Mouse (Mus musculus): ENCODE data around the gene Slc38a10.

Gene Slc38a10

DNA sequence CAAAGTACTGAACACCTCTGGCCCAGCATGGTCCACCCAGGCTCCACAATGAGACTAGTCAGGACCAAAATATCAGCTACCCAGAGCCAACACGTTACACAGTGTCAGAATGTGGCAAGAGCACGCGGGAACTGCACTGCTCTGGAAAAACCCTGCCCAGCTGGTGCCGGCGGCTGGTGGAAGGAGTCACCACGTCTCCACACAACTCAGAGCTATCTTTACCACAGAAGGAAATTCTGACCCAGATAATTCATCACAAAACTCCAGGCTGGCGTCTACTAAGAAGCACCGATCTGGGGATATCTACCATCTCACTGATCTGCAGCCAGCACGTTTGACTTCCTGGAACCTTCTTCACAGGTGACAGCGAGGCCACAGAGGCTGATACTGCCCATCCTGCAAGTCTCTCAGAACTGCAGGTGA is 11.8 kb downstream of the Slc38a10 start:
- no peak for DNase-seq (ENCODE audit: low read depth, low spot score)

DNA sequence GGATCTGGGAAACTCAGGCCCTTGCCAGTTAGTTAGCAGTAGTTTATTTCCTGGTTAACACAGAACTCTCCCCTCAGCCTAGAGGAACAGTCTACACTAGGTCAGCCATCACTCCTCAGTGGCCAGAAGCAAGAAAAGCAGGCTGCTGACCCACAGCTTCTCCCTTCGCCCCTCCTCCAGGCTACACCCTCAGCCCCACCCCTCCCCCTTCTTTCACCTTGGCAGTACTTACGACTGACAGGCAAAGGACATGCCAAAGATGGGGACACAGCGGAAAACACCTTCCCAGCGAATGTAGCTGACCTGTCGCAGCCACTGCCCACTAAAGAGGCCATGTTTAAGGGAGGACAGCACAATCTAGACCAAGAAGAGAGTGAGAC is 13.5 kb downstream of the Slc38a10 start:
- DNase-seq (ENCODE audit: low read depth, low spot score): no peak

DNA sequence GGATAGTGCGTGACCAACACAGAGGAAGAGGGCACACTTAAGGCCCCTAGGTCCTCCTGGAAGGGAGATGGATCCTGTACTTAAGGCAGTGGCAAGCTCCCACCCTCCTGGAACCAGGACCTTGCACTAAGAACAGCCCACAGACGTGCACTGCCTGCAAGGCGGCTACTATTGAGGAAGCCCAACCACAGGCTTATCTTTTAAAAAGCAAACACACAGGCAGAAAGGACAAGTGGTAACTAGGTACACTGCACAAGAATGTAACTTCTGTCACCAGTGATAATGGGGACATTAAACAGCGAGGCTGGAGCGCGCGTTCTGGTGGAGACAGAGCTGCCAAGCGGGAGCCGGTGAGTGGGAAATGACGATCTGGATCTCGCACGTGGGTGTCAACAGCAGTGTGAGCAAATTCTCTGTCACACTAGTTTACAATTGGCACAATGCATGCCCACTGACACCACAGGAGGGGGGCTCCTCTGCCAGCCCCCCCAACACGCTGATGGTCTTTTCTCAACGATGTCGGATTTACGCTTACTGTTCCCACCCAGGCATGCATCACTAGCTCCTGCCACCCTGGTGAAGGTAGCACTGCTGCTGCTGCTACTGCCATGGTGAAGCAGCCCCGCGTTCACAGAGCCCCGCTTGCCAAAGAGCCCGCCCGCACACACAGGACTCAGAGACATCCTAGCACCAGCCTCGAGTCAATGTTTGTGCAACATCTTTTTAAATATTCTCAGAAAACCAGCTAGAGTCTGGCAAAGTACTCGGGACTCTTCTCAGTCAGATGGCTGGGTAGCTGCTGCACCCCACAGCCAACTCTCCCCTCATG is 14.1 kb downstream of the Slc38a10 start:
- DNase-seq (ENCODE audit: low read depth, low spot score): no peak

DNA sequence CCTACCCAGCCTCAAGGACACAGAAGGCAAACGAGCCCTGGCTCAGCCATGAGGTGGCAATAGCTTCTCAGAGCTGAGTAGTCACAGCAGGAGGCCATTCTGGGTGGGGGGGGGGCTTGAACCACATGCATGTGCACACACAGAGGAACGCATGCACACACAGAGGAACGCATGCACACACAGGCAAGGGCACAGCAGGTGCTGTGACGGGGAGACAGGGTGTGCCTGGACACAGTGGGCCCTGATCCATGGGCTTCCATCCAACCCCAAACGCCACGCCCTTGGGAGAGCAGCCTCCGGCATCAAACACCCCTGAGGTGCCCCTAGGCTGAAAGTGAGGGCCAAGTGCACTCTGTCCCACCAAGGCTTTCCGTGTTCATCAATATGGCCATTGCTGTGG is 15.0 kb downstream of the Slc38a10 start:
- DNase-seq (ENCODE audit: low read depth, low spot score): no peak

DNA sequence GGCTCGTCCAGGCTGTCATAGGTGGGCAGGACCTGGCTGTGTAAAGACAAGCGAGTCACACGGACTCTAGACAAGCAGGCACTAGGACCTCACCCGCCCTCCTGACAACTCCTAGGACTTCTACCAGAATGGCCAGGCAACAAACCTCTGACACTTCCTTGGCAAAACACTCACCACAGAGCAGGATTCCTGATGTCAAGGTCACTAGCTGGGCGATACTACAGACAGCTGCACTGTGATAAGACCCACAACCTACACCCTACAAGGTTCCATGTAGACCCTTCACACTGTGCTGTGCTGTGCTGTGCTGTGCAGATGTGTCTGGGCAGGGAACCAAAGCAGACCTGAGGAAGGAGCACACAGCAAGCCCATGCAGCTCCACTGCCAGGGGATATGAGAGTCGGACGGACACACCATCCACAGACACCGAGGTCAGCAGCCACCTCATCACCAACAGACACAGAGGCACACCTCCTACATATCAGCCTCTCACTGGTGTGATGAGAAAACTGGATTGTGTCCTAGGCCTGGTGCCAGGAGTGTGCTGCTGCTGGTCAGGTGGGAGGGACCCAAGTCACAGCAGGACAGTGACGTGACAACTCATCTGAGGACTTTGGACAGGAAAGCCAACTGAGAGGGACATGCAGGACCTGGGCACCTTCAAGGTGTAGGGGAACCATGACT is 16.2 kb downstream of the Slc38a10 start:
- no peak for DNase-seq (ENCODE audit: low read depth, low spot score)

DNA sequence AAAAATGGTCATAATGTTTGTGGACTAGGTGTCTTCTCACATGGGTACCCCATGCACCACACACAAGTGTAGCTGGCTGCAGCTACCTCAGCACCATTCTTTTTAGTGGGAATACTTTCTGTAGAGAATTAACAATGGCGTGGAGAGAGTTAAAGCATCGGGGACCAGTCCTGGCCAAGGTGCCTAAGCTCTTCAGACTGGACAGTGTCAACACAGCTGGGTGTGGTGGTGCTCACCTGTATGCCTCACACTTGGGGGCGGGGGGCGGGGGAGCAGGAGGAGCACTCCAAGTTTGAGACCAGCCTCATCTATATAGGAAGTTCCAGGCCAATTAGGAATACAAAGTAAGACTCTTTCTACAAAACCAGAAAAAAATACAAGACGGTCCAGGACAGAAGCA is 17.0 kb downstream of the Slc38a10 start:
- no peak for DNase-seq (ENCODE audit: low read depth, low spot score)

DNA sequence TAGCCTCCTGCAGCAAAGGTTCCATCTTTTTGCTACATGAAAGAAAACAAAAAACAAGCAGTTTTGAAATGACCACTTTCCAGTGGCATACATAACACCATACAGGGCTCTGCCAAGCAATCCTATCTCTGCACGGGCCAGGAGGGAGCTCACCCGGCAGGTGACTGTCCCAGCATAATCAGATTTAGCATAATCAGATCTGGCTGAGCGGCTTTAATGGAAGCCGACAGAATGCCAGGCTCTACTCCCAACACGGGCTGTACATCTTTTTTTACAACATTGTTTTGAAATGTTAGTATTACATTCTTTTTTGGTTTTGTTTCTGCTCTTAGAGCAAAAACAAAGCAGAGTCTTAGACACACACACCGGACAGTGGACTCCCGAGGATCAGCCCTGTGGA is 21.9 kb downstream of the Slc38a10 start:
- no peak for DNase-seq (ENCODE audit: low read depth, low spot score)

DNA sequence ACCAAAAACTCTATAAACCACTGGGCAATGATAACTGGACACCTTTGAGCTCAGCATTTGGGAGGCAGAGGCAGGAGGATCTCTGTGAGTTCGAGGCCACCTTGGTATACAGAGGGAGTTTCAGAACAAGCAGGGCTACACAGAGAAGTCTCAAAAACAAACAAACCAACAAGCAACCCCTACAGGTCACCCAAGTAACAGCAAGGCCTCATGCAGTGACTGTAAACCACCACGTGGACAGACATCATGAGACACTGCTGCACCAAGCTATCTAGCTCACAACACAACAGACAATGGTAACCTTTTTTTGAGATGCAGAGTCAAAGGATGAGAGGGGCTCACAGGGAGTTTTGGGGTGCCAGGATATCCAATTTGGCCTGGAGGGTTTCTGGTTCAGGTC is 24.3 kb downstream of the Slc38a10 start:
- no peak for DNase-seq (ENCODE audit: low read depth, low spot score)

DNA sequence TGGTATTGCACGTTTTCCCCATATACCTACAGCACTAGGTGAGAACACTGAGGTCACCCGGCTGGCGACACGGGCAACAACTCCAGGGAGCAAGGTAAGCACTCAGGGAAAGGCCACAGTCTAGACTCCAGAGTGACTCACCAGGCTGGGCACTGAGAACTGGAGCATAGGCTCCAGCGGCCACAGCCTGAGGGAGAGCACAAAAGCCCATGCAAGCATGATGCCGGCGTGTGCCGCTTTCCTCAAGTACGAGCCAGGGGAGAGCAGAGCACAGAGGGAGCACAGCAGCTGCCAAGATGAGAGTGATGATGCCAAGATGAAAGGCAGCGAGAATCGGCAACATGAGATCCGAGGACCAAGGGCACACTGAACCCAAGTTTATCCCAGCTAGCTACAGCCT is 29.0 kb downstream of the Slc38a10 start:
- DNase-seq (ENCODE audit: low read depth, low spot score): no peak

DNA sequence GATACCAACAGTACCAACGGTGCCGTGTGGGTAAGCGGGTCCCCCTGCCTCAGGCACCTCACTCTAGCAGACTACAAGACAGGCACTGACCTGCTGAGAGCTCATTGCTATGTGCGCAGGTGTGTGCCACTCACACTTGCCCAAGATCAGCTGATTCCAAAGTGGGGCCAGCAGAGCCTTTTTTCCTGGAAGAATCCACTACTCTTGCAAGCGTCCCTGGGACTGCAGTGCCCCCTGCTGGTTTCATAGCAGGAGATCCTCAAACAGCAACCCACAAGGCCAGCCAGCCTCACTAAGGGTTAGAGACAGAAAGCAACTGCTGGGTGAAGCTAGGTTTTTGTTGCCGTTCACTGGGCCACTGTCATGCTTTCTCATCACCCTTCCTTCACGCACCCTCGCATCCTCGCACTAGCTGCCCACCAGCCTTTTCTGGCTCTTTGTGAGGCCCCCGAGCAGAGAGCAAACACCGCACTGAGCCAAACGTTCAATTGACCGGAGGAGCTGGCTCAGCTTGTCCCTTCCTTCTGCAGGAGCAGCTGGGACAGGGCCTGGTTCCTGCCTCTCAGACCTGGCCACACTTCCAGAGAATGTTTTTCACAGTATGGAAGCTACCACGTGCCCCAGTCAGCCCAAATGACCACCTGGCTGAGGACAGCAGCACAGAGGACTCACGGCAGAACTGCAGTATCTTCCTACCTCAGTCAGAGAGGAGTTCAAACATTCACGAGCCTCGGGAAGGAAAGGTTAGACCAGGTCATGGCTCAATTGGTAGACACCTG is 30.3 kb downstream of the Slc38a10 start:
- DNase-seq (ENCODE audit: low read depth, low spot score): peak; percentile 69

DNA sequence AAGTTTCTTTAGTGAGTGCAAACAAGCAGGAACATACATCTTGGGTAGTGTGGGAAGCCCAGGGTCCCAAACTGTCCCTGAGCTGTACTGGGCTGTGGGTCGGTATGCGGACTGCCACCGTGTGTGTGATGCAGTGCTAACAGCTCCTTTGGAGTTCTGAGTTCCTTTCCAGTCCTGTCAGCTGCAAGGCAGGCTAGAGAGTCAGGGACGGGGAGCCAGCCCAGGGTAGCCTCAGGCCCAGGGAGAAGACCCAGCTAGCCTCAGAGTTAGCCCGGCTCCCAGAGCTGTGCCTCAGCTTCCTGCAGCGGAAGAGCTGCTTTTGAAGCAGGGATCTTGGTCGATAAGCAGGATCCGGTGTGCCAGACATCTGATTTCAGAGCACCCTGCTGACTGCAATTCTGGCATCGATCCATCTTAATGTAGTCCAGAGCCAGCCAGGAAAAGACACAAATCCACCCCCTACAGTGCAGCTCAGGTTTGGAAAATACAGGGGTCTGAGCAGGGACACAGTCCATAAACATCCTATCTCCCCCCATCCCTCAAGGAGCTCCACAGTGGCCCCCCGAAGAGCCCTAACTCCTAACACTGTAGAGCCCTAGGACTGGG is 31.1 kb downstream of the Slc38a10 start:
- no peak for DNase-seq (ENCODE audit: low read depth, low spot score)

DNA sequence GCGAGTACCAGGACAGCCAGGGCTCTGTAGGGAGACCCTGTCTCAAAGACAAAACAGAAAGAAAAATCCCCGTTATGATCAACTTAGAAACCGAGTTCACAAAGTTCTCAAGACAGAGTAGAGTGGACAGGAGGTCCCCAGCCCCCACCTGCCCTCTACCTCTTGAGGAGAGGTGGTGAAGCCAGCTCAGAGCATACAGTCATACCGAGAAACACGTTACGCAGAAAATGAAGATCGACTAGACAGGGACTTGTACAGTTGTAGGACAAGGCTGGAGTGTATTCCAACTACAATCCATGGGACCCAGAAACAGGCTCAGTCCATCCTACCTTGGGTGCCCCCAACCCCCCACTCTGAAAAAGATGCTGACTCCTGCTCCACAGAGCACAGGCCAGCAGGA is 32.0 kb downstream of the Slc38a10 start:
- DNase-seq (ENCODE audit: low read depth, low spot score): no peak

DNA sequence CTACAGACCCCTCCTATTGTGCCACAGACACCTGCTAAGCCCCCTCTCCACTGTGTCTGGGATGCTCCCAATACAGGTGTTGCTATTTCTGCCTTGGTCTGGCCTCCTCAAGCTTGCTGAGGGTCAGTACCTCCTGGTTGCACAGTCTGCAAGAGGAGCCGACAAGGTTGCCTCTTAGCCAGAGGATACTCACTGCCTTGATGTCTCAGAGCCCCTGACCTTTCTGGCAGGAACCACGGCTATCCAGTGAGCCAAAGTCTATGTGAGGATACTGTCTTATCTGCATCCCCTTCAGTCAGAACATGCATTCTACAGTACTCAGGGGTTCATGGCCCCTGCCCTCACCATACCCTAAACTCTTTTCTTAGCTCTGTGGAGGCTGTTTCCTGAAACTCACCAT is 33.5 kb downstream of the Slc38a10 start:
- no peak for DNase-seq (ENCODE audit: low read depth, low spot score)

DNA sequence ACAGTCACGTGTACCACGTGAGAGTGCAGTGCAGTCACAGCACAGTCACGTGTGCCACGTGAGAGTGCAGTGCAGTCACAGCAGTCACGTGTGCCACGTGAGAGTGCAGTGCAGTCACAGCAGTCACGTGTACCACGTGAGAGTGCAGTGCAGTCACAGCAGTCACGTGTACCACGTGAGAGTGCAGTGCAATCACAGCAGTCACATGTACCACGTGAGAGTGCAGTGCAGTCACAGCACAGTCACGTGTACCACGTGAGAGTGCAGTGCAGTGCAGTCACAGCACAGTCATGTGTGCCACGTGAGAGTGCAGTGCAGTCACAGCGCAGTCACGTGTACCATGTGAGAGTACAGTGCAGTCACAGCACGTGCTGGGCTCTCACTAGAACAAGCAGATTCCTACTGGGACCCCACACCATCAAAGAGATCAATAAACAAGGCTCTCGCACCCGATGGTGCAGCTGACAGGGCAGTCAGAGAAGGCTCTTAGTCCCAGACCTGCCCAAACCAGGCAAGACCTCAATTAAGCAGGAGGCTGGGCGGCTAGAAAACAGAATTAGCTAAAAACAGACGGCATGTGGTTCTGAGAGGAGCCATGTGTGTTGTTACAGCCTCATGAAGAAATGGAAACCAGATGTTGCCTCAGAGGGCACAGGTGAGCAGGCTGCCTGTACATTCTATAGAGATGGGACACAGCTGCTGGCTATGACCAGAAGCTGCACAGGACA is 36.5 kb downstream of the Slc38a10 start:
- peak; percentile 91 for DNase-seq (ENCODE audit: low read depth, low spot score)

DNA sequence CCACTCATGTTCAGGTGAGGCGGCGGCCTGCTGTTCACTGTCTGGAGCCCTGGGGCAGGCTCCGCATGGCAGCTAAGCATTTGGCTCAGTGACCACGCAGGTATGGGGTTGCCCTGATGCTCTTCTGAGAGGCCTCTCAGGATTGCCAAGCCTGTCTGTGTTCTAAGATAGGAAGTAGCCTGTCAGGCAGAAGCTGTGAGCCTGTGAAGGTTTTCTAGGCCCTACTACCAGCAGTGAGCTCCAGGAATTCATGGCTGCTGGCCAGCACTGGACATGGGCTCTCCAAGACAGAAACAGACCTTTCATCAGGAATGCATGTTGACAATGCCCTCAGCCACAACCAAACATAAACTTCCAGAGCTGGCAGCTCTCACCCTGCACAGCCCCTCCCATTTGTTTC is 39.0 kb downstream of the Slc38a10 start:
- DNase-seq (ENCODE audit: low read depth, low spot score): no peak

DNA sequence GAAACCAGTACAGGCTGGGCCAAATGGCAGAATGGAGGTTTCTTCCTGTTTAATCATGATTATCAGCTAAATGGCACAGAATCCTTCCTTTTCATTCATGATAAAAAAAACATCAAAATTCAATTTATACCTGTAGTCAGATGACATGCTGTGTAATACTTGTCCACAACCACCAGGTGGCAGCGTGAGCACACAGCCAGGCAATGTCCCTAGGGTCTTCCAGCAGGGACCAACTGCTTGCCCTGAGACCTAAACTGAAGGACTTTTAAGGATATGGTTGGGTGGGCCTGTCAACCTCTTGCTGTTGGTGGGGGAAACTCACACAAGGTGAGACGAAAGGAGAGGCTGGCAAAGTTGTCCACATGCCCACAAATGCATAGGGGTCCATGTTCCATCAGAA is 40.1 kb downstream of the Slc38a10 start:
- peak; percentile 77 for DNase-seq (ENCODE audit: low read depth, low spot score)

DNA sequence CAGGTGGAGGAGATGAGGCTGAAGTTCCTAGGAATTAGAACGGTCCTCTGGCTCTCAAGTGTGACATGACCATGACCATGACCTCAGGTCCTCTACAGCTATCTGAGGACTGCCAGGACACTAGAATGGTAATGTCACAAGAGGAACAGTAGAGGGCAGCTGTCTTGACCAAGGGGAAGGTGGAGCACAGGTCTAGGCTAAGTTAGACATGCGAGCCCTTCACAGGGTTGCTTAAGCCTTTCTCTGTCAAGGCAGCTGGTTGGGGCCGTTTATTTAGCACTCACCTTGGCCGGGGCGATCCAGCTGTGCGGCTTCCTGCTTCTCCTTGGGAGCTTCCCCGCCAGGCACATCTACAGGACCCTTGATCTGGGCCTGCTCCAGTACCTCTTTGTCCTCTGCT is 40.6 kb downstream of the Slc38a10 start:
- no peak for DNase-seq (ENCODE audit: low read depth, low spot score)

DNA sequence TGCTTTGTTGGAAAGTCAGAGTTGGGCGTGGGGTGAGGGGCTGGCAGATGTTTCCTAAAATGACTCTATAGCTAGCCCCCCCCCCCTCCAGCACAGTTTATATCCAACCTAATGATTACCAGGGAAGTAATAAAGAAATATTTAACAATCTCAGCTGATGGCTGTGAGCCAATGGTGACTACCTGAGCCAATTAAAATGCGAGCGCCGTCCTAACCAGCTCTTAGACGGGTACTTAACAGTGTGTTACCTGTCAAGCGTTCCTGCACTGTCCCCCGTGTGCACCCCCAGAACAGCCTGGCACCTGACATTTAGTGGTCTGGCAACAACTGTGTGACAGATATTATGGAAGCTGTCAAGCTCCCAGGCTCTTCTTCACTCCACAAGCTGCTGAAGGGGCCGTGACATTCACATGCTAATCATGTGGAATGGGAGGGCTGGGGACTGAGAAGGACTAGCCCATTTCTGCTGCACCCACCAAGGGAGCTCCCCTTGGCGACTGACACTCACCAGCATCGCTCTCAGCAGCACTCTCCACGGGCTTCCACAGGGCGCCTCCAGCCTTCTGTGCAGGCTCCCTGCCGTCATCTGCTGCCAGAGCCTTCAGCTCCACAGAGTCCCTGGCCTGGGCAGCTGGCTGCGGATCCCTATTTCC is 41.5 kb downstream of the Slc38a10 start:
- DNase-seq (ENCODE audit: low read depth, low spot score): no peak

DNA sequence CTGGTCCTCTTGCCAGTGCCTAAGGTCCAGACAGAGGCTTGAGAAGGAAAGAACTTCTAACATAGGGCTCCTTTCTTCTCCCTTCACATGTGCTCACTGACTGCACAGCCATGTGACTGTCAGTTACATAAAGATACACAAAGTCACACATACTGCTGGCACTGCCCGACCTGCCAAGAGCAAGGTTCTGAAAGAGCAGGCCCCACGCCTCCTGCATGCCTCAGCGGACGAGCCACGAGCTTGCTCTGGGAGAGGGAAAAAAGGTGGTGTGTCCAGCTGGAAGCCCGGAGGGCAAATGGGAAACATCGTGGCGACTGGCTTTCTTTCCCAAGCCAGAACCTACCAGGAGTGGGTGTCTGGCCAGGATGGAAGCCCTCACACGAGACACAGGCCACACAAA is 43.4 kb downstream of the Slc38a10 start:
- no peak for DNase-seq (ENCODE audit: low read depth, low spot score)

DNA sequence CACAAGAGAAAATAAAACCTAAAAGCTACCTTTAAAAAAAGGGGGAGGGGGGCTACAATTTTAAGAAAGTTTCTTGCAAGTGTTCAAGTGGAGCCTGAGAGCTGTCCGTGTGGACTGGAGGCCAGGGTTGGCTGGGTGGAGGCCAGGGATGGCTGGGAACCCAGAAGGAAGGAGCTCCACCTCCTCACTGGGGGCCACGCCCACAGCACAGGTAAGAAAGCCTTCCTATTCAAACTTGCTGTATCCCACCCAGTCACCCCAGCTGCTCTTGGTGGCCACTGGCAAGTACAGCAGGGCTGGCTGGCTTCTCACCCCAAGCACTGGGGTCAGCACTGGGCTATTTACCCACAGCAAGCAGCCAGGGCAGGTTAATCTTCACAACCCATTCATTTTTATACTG is 44.1 kb downstream of the Slc38a10 start:
- DNase-seq (ENCODE audit: low read depth, low spot score): no peak

DNA sequence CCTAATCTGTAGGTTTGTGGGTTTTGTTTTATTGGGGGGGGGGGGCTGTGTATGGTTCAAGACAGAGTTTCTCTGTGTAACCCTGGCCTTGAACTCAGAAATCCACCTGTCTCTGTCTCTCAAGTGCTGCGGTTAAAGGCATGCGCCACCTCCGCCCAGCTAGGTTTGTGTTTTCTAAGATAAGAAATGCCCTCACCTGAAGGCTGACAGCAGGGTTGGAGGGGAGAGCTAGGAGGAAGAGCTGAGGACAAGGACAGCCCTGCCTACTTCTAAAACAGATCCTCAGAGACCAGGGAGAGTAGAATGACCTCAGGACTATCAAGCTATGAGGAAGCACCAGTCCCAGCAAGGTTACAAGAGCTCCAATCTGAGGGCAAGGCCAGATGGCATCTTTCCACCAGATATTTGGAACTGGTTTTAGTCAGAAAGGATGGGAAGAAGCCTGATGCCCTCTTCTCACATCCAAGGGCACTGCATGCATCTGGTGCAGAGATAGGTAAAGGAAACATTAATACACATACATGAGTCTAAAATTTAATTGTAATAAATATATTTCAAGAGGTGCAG is 47.6 kb downstream of the Slc38a10 start:
- no peak for DNase-seq (ENCODE audit: low read depth, low spot score)

Data from forelimb bud, embryonic 11.5 days (tissue).